Mouse (Mus musculus) CH12.LX (cell line): Measurements from ENCODE around the gene Tradd.

Experiments used
- CHD2 ChIP-seq: IDR thresholded peaks from 2 replicates; pipeline ENCODE4 v1.6.1; 2011; ENCODE audit warnings: low read length, improper control_type of control experiment
- CTCF ChIP-seq, 2 experiments: IDR thresholded peaks in 1 of 2; conservative IDR thresholded peaks in 1 of 2; 2 replicates each; pipeline ENCODE4 v1.5.1; 2011 to 2012; ENCODE audit warnings: low read depth in 2 of 2, low read length in 2 of 2, improper control_type of control experiment in 1 of 2, inconsistent platforms in 1 of 2, mild to moderate bottlenecking in 1 of 2, moderate library complexity in 1 of 2
- ELF1 ChIP-seq: IDR thresholded peaks from 2 replicates; pipeline ENCODE4 v1.6.1; 2014; ENCODE audit warnings: low read depth, mild to moderate bottlenecking, inconsistent platforms, low read length, improper control_type of control experiment
- EP300 ChIP-seq: IDR thresholded peaks from 2 replicates; pipeline ENCODE4 v1.6.1; 2011; ENCODE audit warnings: low read length, improper control_type of control experiment
- MAFK ChIP-seq: IDR thresholded peaks from 2 replicates; pipeline ENCODE4 v1.6.1; 2011; ENCODE audit warnings: low read length, improper control_type of control experiment; ENCODE audit not compliant: insufficient replicate concordance
- MAZ ChIP-seq: IDR thresholded peaks from 2 replicates; pipeline ENCODE4 v1.6.1; 2012; ENCODE audit warnings: low read depth, mild to moderate bottlenecking, inconsistent platforms, low read length, improper control_type of control experiment, moderate library complexity
- MXI1 ChIP-seq: IDR thresholded peaks from 2 replicates; pipeline ENCODE4 v1.6.1; 2011; ENCODE audit warnings: mild to moderate bottlenecking, low read depth, low read length, improper control_type of control experiment
- MYC ChIP-seq: IDR thresholded peaks from 2 replicates; pipeline ENCODE4 v1.6.1; 2011; ENCODE audit warnings: low read depth, mild to moderate bottlenecking, improper control_type of control experiment, low read length
- POLR2A ChIP-seq: IDR thresholded peaks from 2 replicates; pipeline ENCODE4 v1.6.1; 2011; ENCODE audit warnings: low read depth, mild to moderate bottlenecking, improper control_type of control experiment, low read length
- UBTF ChIP-seq: IDR thresholded peaks from 2 replicates; pipeline ENCODE4 v1.6.1; 2012; ENCODE audit warnings: low read depth, mild to moderate bottlenecking, inconsistent platforms, low read length, improper control_type of control experiment, moderate library complexity
- USF1 ChIP-seq: IDR thresholded peaks from 2 replicates; pipeline ENCODE4 v1.6.1; 2014; ENCODE audit warnings: low read depth, mild to moderate bottlenecking, inconsistent platforms, low read length, improper control_type of control experiment

DNA sequence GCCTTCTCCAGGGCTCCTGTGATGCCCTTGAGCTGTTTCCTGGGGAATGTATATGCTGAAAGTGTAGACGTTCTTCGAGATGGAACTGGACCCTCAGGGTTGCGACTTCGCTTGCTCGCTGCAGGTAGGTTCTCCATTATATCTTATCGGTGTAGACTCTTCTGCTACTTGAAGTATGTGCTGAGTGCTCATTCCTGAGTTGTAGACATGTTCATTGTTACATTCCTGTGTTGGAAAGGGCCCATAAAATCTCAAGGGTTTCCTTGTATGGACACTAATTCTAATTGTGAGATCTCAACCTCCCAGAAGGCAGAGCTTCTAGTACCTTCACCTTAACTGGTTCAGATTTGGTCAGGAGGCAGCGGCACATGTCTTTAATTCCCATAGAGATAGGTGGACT lies 23.4 kb downstream of the Tradd start:
- TF ChIP-seq MAZ (no peak), UBTF (no peak), CTCF (conservative IDR thresholded peaks at IDR 0.05 in 1 of 2, IDR thresholded peaks at IDR 0.05 in 1 of 2; ENCODE audit: low read depth in 2 of 2, low read length in 2 of 2) (no peak), POLR2A (no peak), CHD2 (no peak), MYC (no peak), USF1 (no peak), MAFK (no peak), ELF1 (no peak), EP300 (no peak), MXI1 (no peak)
